Mouse (Mus musculus) ZHBTc4 (cell line): ENCODE measurements at regions not wholly inside any gene's neighbourhood (a gene's known extent, or its start where the extent isn't known, plus 50 kb on each side); places are given as distances from the start of the nearest gene placed in this dataset.

Source experiments
- DNase-seq: peaks from one replicate; pipeline ENCODE4 v3.0.0-alpha.2; 2011; ENCODE audit warnings: low read depth, low spot score

DNA sequence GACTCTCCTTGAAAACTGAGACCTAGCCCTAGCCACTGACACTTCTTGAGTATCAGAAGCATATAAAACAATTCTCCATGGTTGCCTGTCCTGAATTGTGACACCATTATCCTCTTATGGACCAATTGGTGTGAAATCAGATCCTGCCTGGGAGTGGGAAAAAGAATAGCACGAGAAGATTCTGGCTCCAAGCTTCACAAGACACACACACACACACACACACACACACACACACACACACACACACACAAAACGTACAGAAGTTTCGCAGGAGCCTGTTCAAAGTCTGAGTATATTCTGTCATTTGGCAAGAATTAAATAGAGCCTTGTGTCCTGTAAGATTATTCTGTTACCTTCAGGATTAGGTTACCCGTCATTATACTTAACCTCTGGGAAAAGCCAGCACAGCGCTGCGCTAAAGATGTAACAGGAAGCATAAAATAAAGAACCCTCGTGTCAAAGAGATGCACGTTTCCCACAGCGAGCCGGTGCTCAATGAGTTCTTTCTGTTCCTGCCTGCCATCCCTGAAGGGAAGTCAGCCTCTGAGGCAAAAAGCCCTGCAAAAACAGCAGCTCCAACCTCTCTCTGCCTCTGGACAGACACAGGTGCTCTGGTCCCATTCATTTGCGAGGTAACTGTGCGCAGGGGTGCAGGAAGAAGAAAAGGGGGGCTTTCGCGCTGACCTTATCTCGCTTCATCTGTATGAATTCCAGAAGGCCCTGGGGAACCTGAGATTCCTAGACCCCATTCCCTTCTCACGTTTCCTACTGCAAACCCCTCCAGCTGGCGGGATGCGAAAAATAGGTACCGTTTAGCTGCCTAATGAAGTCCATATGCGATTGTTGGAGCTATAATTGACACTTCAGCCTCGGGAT is 178.4 kb upstream of the Elac2 start:
- DNase-seq: no peak

DNA sequence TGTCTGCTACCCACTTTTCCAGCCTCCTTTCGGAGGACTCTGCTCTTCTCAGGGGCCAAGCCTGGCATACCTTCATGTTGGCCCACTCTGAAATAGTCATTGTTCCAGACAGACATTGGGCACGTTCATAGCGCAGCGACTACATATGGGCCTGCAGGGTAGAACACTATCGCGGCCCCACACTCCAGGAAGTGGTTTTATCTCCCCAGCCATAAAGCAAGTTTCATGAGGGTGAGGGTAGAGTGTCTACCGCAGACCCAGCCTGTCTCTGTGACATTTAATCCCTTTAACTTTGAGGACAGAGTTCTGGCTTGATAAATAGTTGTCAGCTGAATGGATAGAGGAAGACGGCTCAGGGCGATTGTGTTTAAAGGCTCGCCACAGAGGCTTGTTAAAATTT is 177.5 kb upstream of the Elac2 start:
- DNase-seq: no peak

DNA sequence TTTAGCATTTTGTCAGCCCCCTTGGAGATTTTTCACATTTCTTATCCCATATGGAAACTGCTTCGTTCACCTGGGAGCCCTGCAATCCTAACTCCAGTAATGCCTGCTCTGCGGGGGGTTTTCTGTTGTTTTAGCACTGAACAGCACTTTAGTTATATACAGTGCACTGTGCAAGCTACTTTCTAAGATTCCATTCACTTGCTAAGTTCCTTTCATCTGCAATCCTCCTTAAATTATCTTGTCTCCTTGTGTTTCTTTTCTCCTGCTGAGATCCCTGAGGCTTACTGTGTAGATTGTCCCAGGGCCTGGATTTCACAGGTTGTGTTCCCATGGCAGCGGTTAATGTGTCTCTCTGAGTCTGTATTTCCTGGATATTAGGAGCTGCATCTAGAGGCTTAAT is 173.3 kb upstream of the Elac2 start:
- peak; percentile 26 for DNase-seq

DNA sequence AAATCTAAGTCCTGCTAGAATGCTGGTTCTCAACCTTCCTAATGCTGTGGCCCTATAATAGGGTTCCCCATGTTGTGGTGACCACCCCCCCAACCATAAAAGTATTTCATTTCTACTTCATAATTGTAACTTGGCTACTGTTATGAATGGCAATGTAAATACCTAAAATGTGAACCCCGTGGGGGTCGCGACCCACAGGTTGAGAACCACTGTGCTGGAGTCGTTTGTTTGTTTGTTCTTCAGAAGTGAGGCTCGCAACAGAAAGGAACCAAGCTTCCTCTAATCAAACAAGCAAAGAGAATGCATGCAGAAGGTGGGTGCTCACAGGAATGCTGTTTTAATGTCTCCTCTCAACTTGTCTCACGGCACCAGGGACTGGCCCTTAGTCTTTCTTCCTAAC is 166.4 kb upstream of the Elac2 start:
- DNase-seq: no peak

DNA sequence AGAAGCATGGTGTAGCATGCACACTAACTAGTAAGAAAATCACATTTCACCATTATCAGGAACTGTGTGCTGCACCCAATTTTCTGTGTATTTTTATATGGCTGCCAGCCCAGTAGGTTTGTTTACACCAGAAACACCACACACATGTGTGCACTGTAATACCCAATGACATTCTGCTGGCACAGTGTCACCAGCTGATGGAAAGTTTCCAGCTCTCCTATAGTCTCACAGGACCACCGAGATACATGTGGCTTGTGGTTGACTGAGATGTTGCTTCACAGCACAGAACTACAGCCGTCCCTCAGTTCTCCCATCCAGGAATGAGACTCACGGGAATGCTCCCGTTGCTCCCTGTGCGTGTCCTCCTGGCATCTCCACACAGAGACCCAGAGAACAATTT is 149.4 kb upstream of the Elac2 start:
- no peak for DNase-seq

DNA sequence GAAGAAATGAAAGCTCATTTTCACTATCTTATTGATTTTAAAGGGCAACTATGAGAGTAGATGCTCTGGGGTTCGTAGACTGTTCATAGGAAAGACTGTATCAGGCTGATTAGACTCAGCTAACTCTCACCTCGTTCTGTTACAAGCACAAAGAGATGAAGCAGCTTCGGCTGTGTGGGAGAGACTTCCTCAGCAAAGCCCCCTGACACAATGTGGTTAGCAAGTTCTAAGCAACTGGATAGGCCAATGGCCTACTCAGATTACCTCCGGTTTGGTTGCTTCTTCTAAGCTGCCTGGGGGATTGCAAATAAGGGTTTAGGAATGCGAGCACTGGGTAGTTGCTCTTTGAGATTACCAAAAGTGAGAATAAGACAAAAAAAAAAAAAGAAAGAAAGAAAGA is 146.4 kb upstream of the Elac2 start:
- no peak for DNase-seq

DNA sequence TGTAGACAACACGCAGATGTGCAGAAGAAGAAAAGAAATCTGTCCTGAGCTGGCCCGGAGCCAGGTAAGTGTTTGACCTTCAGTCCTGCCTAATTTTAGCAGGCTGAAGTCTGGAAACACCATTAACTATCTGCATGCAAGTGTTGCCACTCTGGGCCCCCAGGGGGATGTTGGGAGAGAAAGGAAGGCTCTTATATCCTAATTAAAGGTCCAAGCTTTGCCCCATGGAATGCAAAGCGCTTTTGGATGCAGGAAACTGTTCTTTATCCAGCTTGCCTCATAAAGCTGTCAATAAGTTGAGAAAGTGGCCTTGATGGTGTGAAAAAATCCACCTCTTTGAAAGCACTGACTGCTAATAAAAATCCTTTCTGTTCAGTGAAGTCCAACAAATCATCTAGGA is 145.1 kb upstream of the Elac2 start:
- no peak for DNase-seq

DNA sequence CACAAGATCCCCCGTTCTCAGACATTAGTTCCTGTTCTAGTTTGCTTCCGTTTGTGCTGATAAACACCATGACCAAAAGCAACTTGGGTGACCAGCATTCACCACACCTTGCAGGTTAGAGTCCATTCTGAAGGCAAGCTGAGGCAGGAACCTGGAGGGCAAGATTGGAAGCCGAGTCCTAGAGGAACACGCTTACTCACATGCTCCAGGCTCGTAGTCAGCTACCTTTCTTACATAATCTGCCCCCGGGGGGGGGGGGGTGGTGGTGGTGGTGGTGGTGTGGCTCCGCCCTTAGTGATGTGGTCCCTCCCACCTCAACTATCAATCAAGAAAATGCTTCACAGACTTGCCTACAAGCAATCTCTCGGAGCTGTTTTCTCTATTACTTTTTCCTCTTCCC is 142.1 kb upstream of the Elac2 start:
- no peak for DNase-seq

DNA sequence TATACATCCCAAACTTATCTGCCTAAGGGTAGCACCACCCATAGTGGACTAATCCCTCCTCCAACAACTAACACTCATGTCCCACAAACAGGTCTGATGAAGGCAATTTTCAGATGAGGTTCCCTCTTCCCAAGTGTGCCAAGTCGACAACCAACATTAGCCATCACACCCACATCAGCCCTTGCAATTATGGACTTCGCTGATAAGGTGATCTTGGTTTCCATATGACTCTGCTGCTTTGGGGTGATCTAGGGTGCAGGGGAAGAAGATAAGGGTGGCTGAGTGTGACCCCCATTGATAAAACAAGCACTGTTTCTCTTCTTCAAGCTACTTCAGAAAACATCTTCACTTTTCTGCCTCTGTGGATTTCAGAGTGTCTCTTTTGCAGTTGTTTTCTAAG is 137.7 kb upstream of the Elac2 start:
- DNase-seq: no peak

DNA sequence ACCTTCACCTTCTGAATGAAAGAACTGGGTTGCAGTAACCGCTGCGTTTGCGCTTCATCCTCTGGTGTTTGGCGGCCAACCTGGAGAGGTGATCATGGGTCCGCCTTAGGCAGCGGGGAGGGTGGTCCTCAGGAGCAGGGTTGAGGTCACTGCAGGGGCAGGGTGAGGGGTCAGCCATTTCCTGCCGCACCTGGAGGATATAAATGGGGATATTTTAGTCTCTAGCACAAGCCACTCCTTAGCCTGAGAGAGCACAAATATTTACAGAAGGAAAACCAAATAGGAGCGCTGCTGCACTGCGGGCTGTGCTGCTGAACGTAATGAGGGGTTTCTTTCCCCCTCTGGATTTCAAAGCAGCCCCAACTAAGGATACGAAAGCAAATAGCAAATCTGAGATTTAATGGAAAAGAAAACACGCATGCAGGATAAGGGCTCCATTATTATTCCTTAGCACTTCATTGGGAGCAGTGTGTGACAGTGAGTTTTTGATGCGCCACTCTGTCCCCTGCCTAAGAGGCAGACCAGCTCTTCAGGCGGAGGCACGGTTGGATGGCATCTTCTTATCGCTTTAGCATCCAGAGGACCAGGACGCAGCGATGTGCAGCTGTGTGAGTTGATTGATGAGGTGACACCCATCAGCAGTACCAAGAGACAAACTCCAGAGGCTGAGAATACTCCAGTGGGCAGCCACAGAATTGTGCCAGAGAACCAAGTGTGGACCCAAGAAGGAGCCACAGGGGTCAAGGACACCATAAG is 135.9 kb upstream of the Elac2 start:
- DNase-seq: no peak

DNA sequence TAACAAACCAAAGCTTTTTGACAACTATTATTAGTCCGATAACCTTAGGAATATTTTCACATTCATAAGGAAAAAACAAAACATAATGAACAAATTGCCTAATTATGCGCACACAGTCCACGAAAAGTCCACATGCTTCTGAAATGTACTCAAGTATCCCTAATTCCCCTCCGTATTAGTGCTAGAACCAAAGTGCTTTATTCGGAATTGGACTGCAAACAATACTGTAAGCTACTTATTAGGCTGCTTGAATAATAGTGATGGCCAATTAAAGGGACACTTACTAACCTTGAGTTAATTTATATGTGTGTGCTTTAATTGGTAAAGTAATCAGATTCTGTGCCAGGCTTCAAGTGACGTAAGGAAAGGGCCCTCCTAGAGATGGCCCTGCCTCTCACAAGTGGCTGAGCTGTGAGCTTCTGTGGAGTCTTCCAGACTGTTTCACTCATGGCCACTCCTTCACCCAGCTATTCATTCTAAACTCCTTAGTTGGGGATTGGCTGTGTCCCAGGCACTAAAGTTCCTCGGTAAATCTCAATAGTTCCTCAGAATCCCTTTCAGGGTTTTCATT is 132.2 kb upstream of the Elac2 start:
- no peak for DNase-seq

DNA sequence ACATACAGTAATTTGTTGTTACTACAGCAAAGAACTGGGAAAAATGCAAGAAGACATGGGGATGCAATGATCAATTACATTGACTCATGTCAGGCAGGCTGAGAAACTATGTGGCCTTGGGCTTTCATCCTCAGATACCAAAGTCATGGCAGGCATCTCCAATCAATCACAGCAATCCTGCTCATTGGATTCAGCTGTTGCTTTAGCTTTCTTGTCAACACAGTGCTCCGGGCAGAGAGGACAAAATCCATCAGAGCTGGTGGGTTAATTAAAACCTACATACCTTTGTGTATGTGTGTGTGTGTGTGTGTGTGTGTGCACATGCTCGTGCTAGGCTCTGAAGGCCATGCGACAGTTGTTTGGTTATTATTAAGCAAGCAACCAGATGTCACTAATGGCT is 119.2 kb upstream of the Elac2 start:
- DNase-seq: no peak

DNA sequence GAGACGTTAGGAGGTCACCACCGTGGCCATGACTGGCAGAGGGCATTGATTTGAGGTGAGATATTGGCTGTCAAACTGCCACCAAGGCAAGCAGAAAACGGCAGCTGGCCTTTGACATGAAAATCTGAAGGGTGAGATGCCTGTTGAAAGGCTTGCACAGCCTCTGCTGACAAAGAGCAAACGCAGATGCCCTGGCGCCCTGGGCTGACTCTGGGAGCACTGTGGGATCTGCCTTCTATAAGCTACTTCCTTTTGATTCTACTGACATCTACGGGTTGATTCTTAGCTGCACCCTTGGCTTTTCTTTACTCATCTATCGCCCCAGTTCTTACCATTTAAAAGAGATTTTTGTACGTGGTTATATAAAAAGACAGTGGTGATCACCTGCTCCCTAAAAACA is 98.2 kb upstream of the Elac2 start:
- no peak for DNase-seq

DNA sequence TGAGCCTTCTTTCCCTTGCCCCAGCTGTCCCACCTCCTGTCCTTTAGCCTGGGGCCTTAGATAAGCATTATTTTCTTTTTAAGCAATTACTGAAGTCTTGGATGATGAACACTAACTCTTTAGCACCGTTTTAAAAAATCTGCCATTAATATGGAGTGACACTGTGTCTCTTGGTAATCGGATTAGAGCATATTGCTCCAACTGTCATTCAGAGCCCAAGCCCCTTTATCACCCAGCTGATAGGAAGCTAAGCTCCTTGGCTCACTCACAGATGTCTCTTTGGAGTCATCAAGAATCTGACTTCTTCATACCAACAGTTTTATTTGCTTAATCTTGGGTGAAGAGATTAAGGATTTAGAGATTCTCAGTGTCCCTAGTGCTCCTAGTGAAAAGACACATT is 94.3 kb upstream of the Elac2 start:
- DNase-seq: no peak

DNA sequence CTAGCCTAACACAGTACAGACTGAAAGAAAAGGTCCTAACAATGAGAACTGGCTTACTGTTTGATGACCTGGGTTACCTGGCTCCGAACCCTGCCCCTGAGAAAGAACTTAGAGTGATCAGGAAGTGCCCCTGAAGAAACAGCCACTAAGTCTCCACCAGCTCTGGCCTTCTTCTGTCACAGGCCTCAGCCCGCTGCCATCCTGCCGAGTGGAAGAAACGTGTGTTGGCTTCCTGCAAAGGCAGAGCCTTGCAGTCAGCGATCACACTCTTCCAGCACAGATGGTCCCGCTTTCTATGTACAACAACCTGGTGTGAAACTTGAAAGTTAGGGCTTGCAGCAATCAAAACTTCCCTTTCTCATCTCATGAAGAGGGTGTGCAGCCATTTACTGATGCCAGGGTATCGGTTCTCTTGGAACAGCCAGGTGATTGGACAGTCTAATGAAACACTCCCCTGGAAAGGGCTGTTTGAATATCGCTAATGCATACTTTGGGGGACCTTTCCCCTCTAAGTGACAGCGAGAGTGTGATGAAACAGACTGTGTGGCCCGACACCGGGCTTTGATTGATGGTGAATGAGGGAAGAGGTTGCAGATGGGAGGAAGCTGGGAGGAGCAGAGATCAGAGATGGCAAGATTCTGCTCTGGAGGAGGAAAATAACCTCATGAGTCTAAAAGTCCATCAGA is 89.4 kb upstream of the Elac2 start:
- no peak for DNase-seq

DNA sequence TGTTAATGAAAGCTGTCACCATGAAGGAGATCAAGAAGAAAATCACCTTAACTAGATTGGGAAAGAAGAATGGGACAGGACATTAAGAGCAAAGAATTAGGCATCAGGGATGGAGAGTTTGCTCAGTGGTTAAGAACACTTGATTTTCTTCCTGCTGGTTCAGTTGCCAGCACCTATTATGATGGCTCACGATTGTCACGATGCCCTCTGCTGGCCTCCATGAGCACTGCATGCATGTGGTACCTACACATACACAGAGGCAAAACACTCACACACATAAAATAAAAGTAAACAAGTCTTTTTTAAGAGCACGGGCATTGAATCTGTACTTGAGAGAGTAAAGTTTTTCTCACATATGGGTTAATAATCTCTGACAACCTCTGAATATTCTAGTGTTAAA is 88.1 kb upstream of the Elac2 start:
- DNase-seq: peak; percentile 72

DNA sequence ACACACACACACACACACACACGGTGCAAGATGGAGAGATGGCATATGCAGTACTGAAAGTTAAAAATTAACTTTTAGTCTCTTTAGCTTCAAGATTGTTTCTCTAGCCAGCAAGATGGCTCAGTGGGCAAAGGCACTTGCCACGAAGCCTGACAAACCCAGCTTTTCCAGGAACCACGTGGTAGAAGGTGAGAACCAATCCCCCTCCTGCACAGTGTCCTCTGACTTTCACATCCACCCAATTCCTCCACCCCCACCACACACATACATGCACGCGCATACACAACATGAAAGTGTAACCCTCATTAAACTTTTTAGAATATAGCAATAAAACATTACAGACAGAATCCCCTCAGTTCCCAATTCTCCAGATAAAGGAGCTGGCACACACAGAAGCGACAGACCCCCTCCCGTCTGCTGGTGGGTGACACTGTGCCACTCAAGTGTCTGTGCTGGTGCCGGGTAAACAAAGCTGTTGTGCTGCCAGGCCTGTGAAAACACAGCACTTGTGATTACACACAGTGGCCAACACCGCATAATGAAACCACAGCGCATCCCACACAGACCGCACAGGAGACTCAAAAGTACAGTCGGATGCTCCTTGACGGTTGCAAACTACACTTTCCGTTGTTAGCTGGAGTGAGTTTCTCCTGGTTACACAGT is 82.9 kb upstream of the Elac2 start:
- no peak for DNase-seq

DNA sequence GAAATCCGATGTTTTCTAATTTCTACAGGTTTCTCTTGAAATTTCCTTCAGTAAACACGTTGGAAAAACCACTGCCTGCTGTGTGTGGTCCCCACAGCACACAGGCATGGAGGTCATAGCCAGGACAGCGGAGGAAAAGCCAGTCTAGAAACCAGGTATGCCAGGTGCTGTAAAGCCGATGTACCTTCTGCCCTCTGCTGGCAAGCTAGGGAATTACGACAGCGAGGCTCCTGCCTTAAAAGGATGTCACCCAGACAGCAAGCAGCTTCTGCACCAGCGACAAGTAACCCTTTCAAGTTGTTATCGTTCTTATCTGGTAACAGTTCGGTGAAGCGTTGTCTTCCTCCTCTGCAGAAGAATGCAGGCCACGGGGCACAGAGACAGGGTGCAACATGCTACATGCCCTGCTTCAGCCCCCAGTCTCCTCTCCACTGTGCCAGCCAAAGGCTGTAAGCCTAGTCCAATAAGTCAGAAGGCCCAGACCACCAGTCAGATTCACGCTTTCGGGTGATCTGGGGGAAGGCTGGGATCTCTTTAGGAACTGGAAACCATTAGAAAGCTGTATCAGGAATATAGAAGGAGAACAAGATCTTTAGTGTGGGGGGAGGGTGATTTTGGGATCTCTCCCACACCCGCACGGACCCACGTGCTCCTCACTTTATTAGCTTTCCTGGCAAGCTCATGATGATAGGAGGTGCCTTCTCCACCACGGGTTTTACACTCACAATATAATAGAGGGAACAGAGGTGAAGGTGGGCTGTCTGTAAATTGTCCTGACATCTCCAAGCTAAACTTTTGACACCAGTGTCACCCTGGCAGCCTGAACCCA is 79.9 kb upstream of the Elac2 start:
- peak; percentile 81 for DNase-seq

DNA sequence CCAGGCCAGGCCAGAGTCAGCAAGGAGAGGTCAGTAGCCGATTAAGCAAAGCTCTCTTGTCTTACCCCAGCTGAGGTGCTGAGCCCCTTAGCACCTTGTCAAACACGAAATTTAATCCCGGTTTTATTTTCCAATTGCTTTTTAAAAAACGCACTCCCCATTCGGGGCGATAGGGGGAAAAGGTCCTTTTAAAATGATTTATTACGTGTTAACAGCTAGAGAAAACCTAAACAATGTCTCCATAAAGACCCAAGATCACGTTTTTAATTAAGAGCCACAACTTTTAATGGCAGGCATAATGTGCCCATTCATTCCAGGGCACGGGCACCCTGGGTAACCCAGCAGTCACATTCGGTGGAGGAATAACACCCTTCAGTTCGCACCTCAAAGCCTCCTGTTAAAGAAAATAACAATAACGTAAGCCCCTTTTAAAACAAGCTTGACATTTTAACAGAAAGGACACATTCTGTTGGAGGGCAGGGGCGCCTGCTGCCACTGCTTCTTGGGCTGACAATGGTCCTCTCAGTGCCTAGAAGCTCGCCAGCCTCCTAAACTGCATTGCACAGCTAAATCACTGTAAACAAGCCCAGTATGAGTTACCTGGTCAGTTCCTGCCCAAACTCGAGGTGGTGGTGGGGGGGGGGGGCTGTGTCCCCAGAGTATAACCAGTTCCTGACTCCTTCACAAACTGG is 79.1 kb upstream of the Elac2 start:
- no peak for DNase-seq

DNA sequence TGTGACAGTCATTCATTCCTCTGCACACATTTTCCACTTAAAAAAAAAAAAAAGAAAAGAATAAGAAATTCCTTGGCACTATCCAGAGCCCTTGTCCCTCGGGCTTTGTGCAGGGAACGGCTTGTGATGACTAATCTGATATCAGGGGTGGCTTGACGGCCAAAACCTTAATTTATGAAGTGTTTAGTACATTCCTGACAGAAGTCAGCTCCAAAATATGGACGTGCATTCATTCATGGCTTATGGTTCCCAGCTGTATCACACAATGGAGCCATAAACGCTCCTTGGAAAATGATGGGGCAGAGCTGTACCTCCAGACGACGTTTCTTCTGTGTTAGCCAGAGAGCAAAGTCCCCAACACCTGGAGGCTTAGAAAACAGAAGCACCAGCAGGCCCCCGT is 62.1 kb upstream of the Elac2 start:
- DNase-seq: no peak
